Mouse (Mus musculus): ENCODE measurements at regions not wholly inside any gene's neighbourhood (a gene's known extent, or its start where the extent isn't known, plus 50 kb on each side); places are given as distances from the start of the nearest gene placed in this dataset.
"Not testable (repeated sequence)": the region's sequence is repeated elsewhere in the genome, so short reads cannot be mapped to it uniquely, and the experiment has no call there.

- DNase-seq = no peak
Measured at GRCm38 (mm10) chr3:7079073-7079472, 458.8 kb upstream of the 1700008P02Rik start.

- DNase-seq = no peak
Measured at GRCm38 (mm10) chr3:7076850-7077249, 456.6 kb upstream of the 1700008P02Rik start.

DNA sequence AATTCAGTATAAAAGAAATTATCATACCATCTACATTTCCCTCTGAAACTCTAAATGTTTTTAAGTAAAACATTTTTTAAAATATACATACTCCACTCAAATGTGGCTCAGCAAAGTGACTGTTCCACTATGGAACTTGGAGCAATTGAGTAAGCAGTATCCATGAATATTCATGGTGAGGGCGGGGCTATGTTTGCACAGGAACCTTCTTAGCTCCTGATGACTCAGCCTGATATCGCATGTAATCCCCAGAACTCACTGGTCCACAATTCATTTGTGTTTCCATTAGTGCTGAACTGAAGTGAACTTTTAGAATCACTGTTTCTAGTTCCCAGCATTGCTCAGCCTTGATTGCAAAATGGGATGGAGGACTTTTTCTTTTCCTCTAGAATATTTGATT is 454.2 kb upstream of the 1700008P02Rik start:
- no peak for DNase-seq

GRCm38 (mm10) chr3:7041372-7042057 is 421.3 kb upstream of the 1700008P02Rik start:
- DNase-seq = no peak

- DNase-seq = no peak
Measured at GRCm38 (mm10) chr3:7035833-7036232, 415.6 kb upstream of the 1700008P02Rik start.

GRCm38 (mm10) chr3:7027845-7028244 is 407.6 kb upstream of the 1700008P02Rik start:
- peak; percentile 19 for DNase-seq

- DNase-seq = no peak
Measured at GRCm38 (mm10) chr3:7014345-7014973, 394.2 kb upstream of the 1700008P02Rik start.

DNA sequence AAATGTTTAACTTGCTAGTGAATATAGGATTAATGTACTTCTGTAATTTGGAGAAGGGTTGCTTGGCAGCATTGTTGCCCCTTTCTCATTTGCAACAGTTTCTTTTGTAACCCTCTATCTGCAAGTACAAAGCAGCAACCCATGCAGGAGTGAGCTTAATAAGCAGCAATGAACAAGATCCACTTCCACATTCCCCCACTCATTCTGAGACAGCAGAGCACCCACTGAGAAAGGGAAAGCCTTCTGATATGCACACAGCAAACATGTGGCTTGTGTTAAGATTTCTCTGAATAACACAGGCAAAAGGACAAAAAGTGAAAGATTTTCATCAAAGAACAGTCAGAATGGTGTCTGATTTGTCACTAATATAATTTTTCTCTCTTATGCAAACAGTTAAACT is 393.3 kb upstream of the 1700008P02Rik start:
- no peak for DNase-seq

DNA sequence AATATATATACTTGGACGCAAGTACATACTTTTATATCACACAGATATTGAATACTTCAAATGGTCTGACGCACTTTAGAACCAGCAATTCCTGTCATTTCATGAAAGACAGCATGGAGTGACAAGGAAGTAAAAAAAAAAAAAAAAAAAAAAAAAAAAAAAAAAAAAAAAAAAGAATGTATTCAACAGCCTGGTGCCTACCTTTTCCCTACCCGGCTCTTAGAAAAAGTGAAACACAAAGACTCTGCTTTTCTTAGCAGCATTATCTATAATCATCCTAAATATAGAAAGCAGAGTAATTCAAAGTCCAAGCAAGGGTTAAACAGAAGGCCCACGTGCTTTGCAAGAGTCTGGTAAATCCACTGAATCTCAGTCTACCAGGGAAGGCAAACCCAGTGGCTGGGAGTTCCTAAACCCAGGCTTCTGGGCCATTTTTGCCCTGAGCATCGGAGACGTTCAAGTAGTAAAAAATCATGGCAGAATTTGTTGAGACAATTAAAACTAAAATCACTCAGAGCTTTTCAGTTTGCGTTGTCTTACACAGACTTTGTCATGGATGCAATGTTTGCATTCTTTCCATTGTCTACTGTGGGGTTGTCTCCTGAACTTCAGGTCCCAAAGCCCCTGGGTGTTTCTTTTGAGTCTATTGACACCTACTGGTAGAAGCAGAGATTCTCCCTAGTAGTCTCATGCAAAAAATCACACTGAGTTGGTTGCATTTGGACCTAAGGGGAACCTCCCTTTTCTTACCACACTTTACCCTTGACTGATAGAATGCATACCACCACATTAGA is 390.2 kb upstream of the 1700008P02Rik start:
- DNase-seq = no peak

GRCm38 (mm10) chr3:7008671-7009217 is 388.5 kb upstream of the 1700008P02Rik start:
- no peak for DNase-seq

- no peak for DNase-seq
Measured at GRCm38 (mm10) chr3:7007811-7008359, 387.6 kb upstream of the 1700008P02Rik start.

GRCm38 (mm10) chr3:6991735-6992134 is 371.5 kb upstream of the 1700008P02Rik start:
- DNase-seq = not testable (repeated sequence)

DNA sequence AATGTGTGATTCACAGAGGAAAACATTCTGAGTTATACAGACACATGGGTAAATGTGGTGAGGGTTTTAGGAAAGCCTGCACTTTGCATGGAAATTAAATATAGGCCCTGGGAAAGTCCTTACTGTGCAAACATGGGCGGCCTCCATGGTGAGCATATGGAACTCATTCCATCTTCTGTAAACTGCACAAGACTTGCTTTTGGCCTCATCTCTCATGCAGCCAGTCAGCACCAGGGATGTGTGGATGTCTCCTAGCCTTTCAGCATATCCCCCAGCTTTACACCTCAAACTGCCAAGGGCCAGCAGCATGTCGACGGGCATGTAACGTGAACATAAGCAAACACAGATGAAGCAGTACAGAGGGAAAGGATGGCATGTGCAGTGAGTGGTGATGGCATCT is 364.7 kb upstream of the 1700008P02Rik start:
- DNase-seq = no peak

- no peak for DNase-seq
Measured at GRCm38 (mm10) chr3:6957681-6958080, 337.4 kb upstream of the 1700008P02Rik start.

DNA sequence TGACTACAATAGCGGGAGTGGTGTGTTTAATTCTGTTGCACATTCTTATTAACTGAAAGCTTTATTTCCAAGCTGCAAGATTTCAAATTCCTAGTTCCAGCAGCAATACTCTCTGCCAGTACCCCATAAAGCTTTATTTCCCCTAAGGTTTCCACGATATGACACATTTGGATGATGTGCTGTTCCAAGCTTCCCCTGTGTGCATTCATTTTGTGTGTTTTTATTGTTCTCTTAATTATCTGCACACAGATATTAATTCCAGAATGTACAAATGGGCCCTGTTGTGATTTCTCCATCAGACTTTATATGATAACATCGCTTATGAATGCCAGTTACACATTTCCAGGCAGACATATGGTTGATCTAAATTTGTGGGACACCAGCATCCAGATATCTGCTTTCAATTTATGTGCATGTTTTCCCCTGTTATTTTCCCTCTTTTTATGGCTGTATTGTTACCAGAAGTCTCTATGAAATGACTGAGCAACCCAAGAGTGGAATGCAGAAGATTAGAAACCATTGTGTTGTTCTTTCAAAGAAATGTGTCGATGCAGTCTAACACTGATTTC is 312.4 kb upstream of the 1700008P02Rik start:
- DNase-seq = no peak

DNA sequence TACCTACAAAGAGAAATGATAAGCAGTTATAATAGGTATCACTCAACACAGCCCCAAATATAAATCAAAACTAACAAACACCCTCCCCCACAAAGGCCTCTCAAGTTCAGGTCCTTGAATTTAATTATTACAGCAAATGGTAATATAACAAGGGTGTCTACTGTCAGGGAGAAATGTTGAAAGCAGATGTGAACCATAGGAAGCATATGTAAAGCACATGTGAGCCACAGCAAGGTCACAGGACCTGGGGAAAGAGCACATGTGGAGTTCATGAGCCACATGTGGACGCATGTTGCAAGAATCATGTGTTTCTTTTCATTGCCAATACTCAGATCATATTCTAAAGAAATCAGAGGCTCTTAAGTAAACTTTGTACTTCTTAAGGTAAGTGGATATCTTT is 306.5 kb upstream of the 1700008P02Rik start:
- no peak for DNase-seq

GRCm38 (mm10) chr3:6922647-6923046 is 302.4 kb upstream of the 1700008P02Rik start:
- DNase-seq = not testable (repeated sequence)

GRCm38 (mm10) chr3:6920253-6920652 is 300.0 kb upstream of the 1700008P02Rik start:
- no peak for DNase-seq

DNA sequence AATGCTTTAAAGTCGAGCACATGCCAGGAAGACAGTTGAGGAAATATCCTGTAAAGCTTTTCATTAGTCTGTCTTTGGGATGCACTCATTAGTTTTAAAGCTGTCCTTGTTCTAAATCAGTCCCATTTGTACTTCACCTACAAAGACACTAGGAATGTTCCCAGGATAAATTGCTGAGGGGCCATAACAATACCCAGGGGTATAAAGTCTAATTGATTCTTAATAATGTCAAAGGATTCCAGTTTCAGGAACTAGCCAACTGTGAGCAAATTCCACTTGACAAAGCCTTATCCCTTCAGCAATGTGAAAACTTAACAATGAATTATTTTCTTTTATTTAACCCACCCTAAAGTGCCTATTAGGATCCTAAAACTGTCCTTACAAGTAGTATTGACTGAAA is 267.7 kb upstream of the 1700008P02Rik start:
- no peak for DNase-seq

- no peak for DNase-seq
Measured at GRCm38 (mm10) chr3:6887053-6887700, 266.9 kb upstream of the 1700008P02Rik start.

- DNase-seq = no peak
Measured at GRCm38 (mm10) chr3:6886200-6887052, 266.2 kb upstream of the 1700008P02Rik start.

Measured in adrenal gland, postnatal 25 days (tissue).